Mouse (Mus musculus) forebrain, embryonic 16.5 days (tissue): ENCODE measurements at regions not wholly inside any gene's neighbourhood (a gene's known extent, or its start where the extent isn't known, plus 50 kb on each side); places are given as distances from the start of the nearest gene placed in this dataset.

Experiments
- ATAC-seq: fragments of 200-750 bp; cut with Nextera tagmentation; 2 replicates; pipeline ENCODE4 v1.8.0; 2017; ENCODE audit warnings: mild to moderate bottlenecking, moderate library complexity
- H3K27ac ChIP-seq: fragments of 300-500 bp; sonication (generic); 2 replicates; pipeline ENCODE4 v1.5.1; 2014; ENCODE audit warnings: low read length, control low read depth
- H3K27me3 ChIP-seq: fragments of 300-500 bp; sonication (generic); replicated peaks from 2 replicates; pipeline ENCODE4 v1.6.1; 2014; ENCODE audit warnings: low read length; ENCODE audit not compliant: control insufficient read depth, insufficient read depth
- H3K36me3 ChIP-seq: fragments of 300-500 bp; sonication (generic); 2 replicates; pipeline ENCODE4 v1.6.1; 2014; ENCODE audit not compliant: control insufficient read depth, insufficient read depth
- H3K4me1 ChIP-seq: fragments of 300-500 bp; sonication (generic); replicated peaks from 2 replicates; pipeline ENCODE4 v1.6.1; 2014; ENCODE audit warnings: low read length; ENCODE audit not compliant: control insufficient read depth, insufficient read depth
- H3K4me2 ChIP-seq: fragments of 300-500 bp; sonication (generic); 2 replicates; pipeline ENCODE4 v1.6.1; 2014; ENCODE audit warnings: mild to moderate bottlenecking, low read length, control low read depth
- H3K4me3 ChIP-seq: fragments of 300-500 bp; sonication (generic); replicated peaks from 2 replicates; pipeline ENCODE4 v1.5.1; 2014; ENCODE audit warnings: mild to moderate bottlenecking, low read length, control low read depth
- H3K9ac ChIP-seq: fragments of 300-500 bp; sonication (generic); replicated peaks from 2 replicates; pipeline ENCODE4 v1.6.1; 2014; ENCODE audit warnings: low read depth, low read length, control low read depth
- H3K9me3 ChIP-seq: fragments of 300-500 bp; sonication (generic); 2 replicates; pipeline ENCODE4 v1.6.1; 2016; ENCODE audit warnings: low read length; ENCODE audit not compliant: control insufficient read depth
- WGBS: fragments of 180-500 bp; shearing (Covaris S2); extraction: QIAGEN DNeasy Blood & Tissue Kit; methylation state at CpG from one replicate; pipeline ENCODE4 v1.1.7; 2014; 5-methylcytosine and 5-hydroxymethylcytosine counted together

GRCm38 (mm10) chr3:119524510-119525123, 259.6 kb downstream of the Ptbp2 start:
- no peaks in the 10 kb centered on the region for H3K27me3 ChIP-seq
- peak; percentile 49; the same call in 1 of the 2 replicates for ATAC-seq
- H3K9me3 ChIP-seq: no peaks in the 10 kb centered on the region
- no peak overlapping the region for H3K27ac ChIP-seq
- no peak overlapping the region for H3K9ac ChIP-seq
- no peak overlapping the region for H3K4me2 ChIP-seq
- H3K36me3 ChIP-seq: no peaks in the 10 kb centered on the region
- H3K4me1 ChIP-seq: no peaks in the 10 kb centered on the region
- WGBS: 19% methylated on average over 10 of the region's 10 CpGs
- H3K4me3 ChIP-seq: no peak overlapping the region

- no peak overlapping the region for H3K4me3 ChIP-seq
- no peaks in the 10 kb centered on the region for H3K36me3 ChIP-seq
- H3K9ac ChIP-seq: no peak overlapping the region
- no peak overlapping the region for H3K4me2 ChIP-seq
- H3K27me3 ChIP-seq: no peaks in the 10 kb centered on the region
- no peaks in the 10 kb centered on the region for H3K9me3 ChIP-seq
- no peak overlapping the region for H3K27ac ChIP-seq
- 91% methylated on average over 2 of the region's 2 CpGs for WGBS
- ATAC-seq: no peak
- no peaks in the 10 kb centered on the region for H3K4me1 ChIP-seq
Measured at GRCm38 (mm10) chr3:119512596-119512995, 271.7 kb downstream of the Ptbp2 start.

DNA sequence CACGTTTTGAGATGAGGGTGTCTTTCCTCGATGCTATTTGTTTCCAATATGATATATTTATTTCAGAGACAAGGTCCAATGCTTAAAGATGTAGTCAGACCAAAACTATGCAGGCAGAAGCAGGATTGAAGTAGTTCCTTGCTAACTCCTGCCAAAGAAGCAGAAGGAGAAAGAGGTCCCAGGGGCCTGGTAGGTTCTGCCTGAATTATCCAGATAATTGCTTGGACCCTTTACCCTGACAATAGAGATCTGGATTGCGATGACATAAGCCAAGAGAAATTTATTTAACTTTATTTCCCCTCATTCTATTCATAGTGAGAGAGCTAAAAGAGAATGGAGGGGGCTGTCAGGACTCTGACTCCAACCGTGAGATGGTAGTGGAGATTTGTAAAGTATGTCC, 275.1 kb downstream of the Ptbp2 start:
- Histone ChIP-seq H3K36me3 (no peaks in the 10 kb centered on the region), H3K4me2 (no peak overlapping the region), H3K27me3 (no peaks in the 10 kb centered on the region), H3K9ac (no peak overlapping the region), H3K9me3 (no peaks in the 10 kb centered on the region), H3K27ac (no peak overlapping the region), H3K4me3 (no peak overlapping the region), H3K4me1 (no peaks in the 10 kb centered on the region)
- no peak for ATAC-seq
- 56% methylated on average over 4 of the region's 4 CpGs for WGBS

DNA sequence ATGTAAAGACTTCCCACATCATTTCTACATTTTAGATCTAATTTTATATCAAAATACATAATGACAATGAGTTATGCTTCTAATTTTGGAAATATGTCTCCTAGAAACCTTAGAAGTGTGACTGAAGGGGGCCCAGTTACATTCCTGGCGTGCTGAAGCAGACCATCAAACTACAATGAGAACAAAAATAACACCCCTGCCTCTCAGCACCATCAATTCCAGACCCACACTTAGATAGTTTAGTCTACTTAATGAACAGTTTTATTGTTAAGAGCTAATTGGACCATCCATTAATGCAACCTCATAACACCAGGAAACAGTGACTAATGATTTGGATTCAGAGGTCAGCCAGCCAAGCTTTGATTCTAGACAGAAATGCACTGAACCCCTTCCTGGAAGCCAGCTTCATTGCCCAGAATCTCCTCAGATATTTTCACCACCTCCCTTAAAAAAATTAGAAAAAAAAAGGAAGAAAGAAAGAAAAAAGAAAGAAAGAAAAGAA, 280.7 kb downstream of the Ptbp2 start:
- no peak overlapping the region for H3K27ac ChIP-seq
- no peaks in the 10 kb centered on the region for H3K27me3 ChIP-seq
- WGBS: 44% methylated on average over 1 of the region's 1 CpGs
- no peaks in the 10 kb centered on the region for H3K36me3 ChIP-seq
- H3K4me2 ChIP-seq: no peak overlapping the region
- H3K9me3 ChIP-seq: no peaks in the 10 kb centered on the region
- ATAC-seq: no peak
- no peak overlapping the region for H3K9ac ChIP-seq
- no peak overlapping the region for H3K4me3 ChIP-seq
- H3K4me1 ChIP-seq: peaks cover 10% of the 10 kb centered on the region

DNA sequence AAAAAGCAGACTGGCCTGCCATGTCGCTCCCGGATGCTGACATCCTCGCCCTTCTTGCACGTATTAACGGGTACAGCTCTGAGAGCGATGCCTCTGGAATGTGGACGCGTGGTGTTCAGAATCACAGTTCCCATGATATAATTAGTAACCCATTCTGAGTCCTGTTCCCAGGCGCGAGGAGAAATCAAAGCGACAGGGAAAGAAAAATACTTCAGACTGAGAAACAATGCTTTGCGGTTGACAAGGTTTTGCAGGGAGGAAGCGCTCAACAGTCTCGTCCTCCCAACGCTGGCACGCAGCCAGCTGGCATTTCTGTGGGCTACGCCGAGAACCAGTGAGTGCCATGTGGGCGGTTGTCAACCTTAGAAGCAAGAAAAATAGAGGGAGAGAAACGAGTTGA, 285.6 kb downstream of the Ptbp2 start:
- H3K9me3 ChIP-seq: no peaks in the 10 kb centered on the region
- peaks cover 15% of the 10 kb centered on the region for H3K4me1 ChIP-seq
- H3K27me3 ChIP-seq: no peaks in the 10 kb centered on the region
- peak overlapping the region; percentile 48; the same call in 1 of the 2 replicates for H3K9ac ChIP-seq
- no peaks in the 10 kb centered on the region for H3K36me3 ChIP-seq
- ATAC-seq: peak; percentile 94
- H3K4me3 ChIP-seq: peak overlapping the region; percentile 33
- 20% methylated on average over 20 of the region's 20 CpGs for whole genome bisulfite sequencing
- H3K27ac ChIP-seq: peak overlapping the region; percentile 58
- peak overlapping the region; percentile 58 for H3K4me2 ChIP-seq

GRCm38 (mm10) chr3:119497880-119498279, 286.4 kb downstream of the Ptbp2 start:
- no peaks in the 10 kb centered on the region for H3K27me3 ChIP-seq
- 29% methylated on average over 7 of the region's 7 CpGs for WGBS
- H3K9ac ChIP-seq: no peak overlapping the region
- no peaks in the 10 kb centered on the region for H3K36me3 ChIP-seq
- no peak overlapping the region for H3K4me2 ChIP-seq
- ATAC-seq: peak; percentile 31
- peaks cover 15% of the 10 kb centered on the region for H3K4me1 ChIP-seq
- H3K9me3 ChIP-seq: no peaks in the 10 kb centered on the region
- no peak overlapping the region for H3K27ac ChIP-seq
- no peak overlapping the region for H3K4me3 ChIP-seq

GRCm38 (mm10) chr3:119494580-119494979, 289.7 kb downstream of the Ptbp2 start:
- Histone ChIP-seq H3K9ac (no peak overlapping the region), H3K27ac (no peak overlapping the region), H3K9me3 (no peaks in the 10 kb centered on the region), H3K4me3 (no peak overlapping the region), H3K27me3 (no peaks in the 10 kb centered on the region), H3K36me3 (no peaks in the 10 kb centered on the region), H3K4me2 (no peak overlapping the region), H3K4me1 (peaks cover 13% of the 10 kb centered on the region)
- ATAC-seq: no peak
- WGBS: 86% methylated on average over 5 of the region's 5 CpGs

DNA sequence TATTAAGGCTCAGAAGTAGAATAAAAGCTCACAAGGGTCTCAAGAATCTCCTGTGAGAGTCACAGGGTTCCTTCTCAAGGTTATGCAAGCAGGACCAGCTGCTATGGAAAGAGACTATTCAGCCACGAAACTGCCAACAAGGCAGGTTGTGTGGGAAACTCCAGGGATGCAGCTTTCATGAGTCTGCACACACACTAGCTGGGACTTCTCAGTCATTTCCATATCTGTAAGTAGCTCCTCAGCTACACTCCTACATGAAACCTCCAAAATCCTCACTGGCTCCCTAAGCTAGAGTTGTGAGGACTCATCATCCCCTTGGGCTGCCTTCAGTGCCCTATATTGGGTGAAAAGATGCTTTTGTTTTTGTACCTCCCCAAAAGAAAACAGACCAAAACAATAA, 291.6 kb downstream of the Ptbp2 start:
- no peaks in the 10 kb centered on the region for H3K9me3 ChIP-seq
- H3K4me3 ChIP-seq: no peak overlapping the region
- no peaks in the 10 kb centered on the region for H3K36me3 ChIP-seq
- 0 out of 2 replicates have a peak, but pooled peaks cover under 1% of the 10 kb centered on the region for H3K4me1 ChIP-seq
- 65% methylated on average over 1 of the region's 1 CpGs for WGBS
- ATAC-seq: no peak
- H3K9ac ChIP-seq: no peak overlapping the region
- H3K27ac ChIP-seq: no peak overlapping the region
- no peak overlapping the region for H3K4me2 ChIP-seq
- no peaks in the 10 kb centered on the region for H3K27me3 ChIP-seq

GRCm38 (mm10) chr3:119489336-119489735, 294.9 kb downstream of the Ptbp2 start:
- H3K36me3 ChIP-seq: no peaks in the 10 kb centered on the region
- no peak overlapping the region for H3K4me2 ChIP-seq
- ATAC-seq: no peak
- no peak overlapping the region for H3K4me3 ChIP-seq
- 0 out of 2 replicates have a peak, but pooled peaks cover 4% of the 10 kb centered on the region for H3K9me3 ChIP-seq
- no peak overlapping the region for H3K9ac ChIP-seq
- H3K27ac ChIP-seq: no peak overlapping the region
- no peaks in the 10 kb centered on the region for H3K4me1 ChIP-seq
- no peaks in the 10 kb centered on the region for H3K27me3 ChIP-seq
